Mouse (Mus musculus): ENCODE results near the gene Gm20661.

Gm20661 gene

GRCm38 (mm10) chr9:107967437-107967836 is 15.4 kb upstream of the Gm20661 start:
- in situ Hi-C loops (cut with MseI, MboI), result no loop called here

- in situ Hi-C loops (cut with MseI, MboI), result no loop called here
Measured at GRCm38 (mm10) chr9:107968531-107968930, 14.3 kb upstream of the Gm20661 start.

- in situ Hi-C loops (cut with MseI, MboI), result no loop called here
Measured at GRCm38 (mm10) chr9:107970311-107970710, 12.5 kb upstream of the Gm20661 start.

GRCm38 (mm10) chr9:107971690-107972541 is 10.9 kb upstream of the Gm20661 start:
- in situ Hi-C loops (cut with MseI, MboI), result no loop called here

- in situ Hi-C loops (cut with MseI, MboI), result no loop called here
Measured at GRCm38 (mm10) chr9:107974491-107975171, 8.2 kb upstream of the Gm20661 start.

GRCm38 (mm10) chr9:107975399-107976386 is 7.2 kb upstream of the Gm20661 start, which contains the start of gene Uba7:
Gene Uba7, plus strand, starts transcription at chr9:107975505.
- in situ Hi-C loops (cut with MseI, MboI), result no loop called here

- in situ Hi-C loops (cut with MseI, MboI), result no loop called here
Measured at GRCm38 (mm10) chr9:107978815-107979214, 4.0 kb upstream of the Gm20661 start.

GRCm38 (mm10) chr9:107981684-107982605 is 913 bp upstream of the Gm20661 start:
- in situ Hi-C loops (cut with MseI, MboI), result no loop called here

- in situ Hi-C loops (cut with MseI, MboI), result no loop called here
Measured at GRCm38 (mm10) chr9:107983421-107983890, 598 bp downstream of the Gm20661 start.

GRCm38 (mm10) chr9:107984052-107984753 is 1.3 kb downstream of the Gm20661 start:
- in situ Hi-C loops (cut with MseI, MboI), result no loop called here

GRCm38 (mm10) chr9:107984754-107985055 is 1.8 kb downstream of the Gm20661 start:
- in situ Hi-C loops (cut with MseI, MboI), result no loop called here

- in situ Hi-C loops (cut with MseI, MboI), result no loop called here
Measured at GRCm38 (mm10) chr9:107985131-107986119, 2.6 kb downstream of the Gm20661 start, which contains the start of gene Inka1. Gene Inka1, minus strand, starts transcription at chr9:107985879.

- in situ Hi-C loops (cut with MseI, MboI), result no loop called here
Measured at GRCm38 (mm10) chr9:107986376-107986775, 3.5 kb downstream of the Gm20661 start.

GRCm38 (mm10) chr9:107987950-107988349 is 5.1 kb downstream of the Gm20661 start:
- in situ Hi-C loops (cut with MseI, MboI), result no loop called here

- in situ Hi-C loops (cut with MseI, MboI), result no loop called here
Measured at GRCm38 (mm10) chr9:107992197-107992596, 9.3 kb downstream of the Gm20661 start, which contains the start of gene Cdhr4. Gene Cdhr4, plus strand, starts transcription at chr9:107992497.

GRCm38 (mm10) chr9:107993013-107993412 is 10.2 kb downstream of the Gm20661 start:
- in situ Hi-C loops (cut with MseI, MboI), result no loop called here

GRCm38 (mm10) chr9:107994464-107994863 is 11.6 kb downstream of the Gm20661 start:
- in situ Hi-C loops (cut with MseI, MboI), result no loop called here

- in situ Hi-C loops (cut with MseI, MboI), result no loop called here
Measured at GRCm38 (mm10) chr9:107995513-107995912, 12.7 kb downstream of the Gm20661 start.

GRCm38 (mm10) chr9:107996049-107996448 is 13.2 kb downstream of the Gm20661 start, which contains the start of gene Gm20662:
Gene Gm20662, plus strand, starts transcription at chr9:107996349.
- in situ Hi-C loops (cut with MseI, MboI), result no loop called here
